Mouse (Mus musculus) yolk sac, embryonic 10.5 days (tissue): ENCODE results near the gene Pom121l2.

Experiments
- DNase-seq: peaks from one replicate; pipeline ENCODE4 v3.0.0-alpha.2; 2017; ENCODE audit warnings: low spot score

Pom121l2 gene

GRCm38 (mm10) chr13:21993957-21994738 is 13.2 kb downstream of the Pom121l2 start:
- DNase-seq = peak; percentile 88

DNA sequence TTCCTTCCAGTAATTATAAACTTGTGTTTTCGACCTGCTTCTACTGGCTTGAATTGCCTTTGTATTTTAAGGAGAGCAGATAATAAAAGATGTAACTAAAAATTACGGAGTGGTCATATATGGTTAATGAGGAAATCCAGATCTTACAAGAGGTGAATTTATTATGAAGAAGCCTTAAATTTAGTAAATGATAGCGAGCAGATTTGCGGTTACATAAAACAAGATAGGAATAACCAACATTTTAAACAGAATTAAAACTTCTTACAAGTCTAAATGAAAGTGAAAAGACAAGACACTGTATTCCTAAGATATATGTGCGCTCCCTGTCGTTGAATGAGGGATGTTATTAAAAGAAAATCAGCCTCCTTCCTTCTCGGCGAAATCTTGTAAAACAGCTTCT is 13.9 kb downstream of the Pom121l2 start:
- DNase-seq = no peak

DNA sequence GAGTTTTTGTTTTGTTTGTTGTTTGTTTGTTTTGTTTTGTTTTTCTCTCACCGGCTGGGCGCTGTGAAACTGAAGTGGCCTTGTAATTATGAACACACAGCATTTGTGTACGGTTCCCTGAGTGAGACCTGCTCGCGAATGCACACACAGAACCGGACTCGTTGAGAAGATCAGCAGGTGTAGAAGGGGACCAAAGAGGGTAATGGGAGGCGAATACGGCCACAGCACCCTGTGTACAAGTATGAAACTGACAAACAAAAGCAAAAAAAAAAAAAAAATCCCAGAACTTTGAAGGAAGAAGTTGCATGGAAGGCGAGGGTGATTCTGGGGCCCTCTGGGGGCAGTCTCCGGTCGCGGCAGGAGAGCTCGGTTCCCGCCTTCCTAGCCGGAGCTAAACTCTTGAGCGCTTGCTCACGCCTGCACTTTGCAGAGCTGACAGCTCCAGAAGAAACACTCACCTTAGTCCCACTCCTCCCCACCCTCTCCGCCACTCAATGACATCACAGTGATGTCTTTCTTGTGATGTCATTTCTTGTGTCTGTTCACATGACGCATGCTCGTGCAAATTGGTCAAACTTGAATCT is 14.4 kb downstream of the Pom121l2 start:
- DNase-seq = peak; percentile 77

GRCm38 (mm10) chr13:21996101-21996839 is 15.3 kb downstream of the Pom121l2 start:
- peak; percentile 79 for DNase-seq

DNA sequence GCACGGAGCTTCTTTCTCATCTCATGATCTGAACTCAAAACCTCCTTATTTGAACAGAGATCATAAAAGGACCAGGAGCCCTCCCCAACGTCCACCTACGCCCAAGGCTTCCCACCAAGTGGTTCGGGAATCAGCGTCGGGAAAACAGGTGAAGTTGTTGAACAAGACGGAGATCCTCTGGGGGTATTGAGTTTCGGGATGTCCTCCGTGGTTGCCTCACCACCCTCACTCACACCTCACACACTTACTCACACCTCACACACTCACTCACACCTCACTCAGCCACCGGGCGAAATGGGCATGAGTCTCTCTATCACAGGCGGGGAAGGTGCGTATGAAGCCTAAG is 15.8 kb downstream of the Pom121l2 start:
- no peak for DNase-seq

DNA sequence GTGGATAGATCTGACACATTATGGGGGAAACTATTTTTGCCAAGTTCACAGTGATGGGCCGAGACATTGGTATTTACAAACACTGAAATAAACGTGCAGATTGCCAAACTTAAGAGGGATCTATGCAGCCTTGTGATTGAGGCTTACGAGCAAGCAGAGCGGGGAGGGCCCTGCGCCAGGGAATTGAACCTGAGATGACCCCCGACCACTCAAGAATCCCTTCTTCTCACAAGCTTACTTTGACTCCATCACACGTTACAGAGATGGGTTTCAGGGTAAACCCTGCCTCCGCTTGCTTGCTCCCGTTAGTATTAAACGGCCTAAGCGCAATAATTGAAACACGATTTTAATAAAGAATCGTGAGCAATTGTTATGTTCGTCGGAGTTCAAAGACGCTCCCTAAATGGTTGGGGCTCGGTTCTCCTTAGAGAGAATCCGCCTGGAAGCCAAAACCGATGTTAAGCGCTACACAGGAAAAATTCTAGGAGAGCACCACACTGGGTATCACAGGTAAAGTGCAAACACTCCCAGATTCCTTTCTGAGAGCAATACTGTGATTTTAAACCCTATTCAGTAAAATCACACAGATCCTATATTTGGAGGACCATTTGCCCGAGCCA is 16.3 kb downstream of the Pom121l2 start:
- DNase-seq = no peak

DNA sequence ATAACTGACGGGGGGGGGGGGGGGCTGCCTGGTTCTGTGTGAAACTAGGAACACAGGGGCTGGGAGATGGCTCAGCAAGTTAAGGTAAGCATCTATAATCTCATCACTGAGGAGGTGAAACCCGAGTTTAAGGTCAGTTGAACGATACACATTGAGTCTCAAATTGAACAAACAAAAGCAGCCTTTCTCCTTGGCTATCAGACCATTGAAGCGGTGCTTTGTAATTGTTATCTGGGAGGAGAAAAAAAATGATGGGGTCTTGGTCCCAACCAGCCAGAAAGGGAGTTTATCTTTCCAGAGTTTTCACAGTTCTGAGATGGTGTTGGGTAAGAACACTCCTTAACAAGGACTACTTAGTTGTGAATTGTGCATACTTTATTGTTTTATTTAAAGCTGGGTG is 16.8 kb downstream of the Pom121l2 start:
- no peak for DNase-seq

DNA sequence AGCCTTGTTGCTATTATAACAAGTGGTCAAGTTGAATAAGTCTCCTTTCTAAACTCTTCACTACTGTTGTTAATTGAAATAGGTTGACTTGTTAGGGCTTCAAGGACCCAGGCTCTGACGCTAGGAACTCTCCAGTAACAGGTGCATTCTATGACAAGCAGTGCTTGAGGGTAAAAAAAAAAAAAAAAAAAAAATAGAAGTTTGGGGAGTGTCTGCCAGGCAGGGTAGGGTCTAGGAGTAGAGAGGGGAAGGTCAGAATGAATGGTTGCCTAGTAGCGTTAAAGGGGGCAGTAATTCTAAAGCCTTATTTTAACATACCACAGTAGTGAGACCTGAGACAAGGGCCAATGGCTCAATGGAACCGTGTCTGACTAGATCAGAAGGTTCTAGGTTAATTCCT is 17.4 kb downstream of the Pom121l2 start:
- DNase-seq = no peak

- no peak for DNase-seq
Observed at GRCm38 (mm10) chr13:21999147-21999546, 18.2 kb downstream of the Pom121l2 start.

- no peak for DNase-seq
Observed at GRCm38 (mm10) chr13:22001346-22001745, 20.4 kb downstream of the Pom121l2 start.

GRCm38 (mm10) chr13:22001823-22002222 is 20.8 kb downstream of the Pom121l2 start:
- no peak for DNase-seq

- DNase-seq = peak; percentile 88
Observed at GRCm38 (mm10) chr13:22005605-22006333, 24.8 kb downstream of the Pom121l2 start.

DNA sequence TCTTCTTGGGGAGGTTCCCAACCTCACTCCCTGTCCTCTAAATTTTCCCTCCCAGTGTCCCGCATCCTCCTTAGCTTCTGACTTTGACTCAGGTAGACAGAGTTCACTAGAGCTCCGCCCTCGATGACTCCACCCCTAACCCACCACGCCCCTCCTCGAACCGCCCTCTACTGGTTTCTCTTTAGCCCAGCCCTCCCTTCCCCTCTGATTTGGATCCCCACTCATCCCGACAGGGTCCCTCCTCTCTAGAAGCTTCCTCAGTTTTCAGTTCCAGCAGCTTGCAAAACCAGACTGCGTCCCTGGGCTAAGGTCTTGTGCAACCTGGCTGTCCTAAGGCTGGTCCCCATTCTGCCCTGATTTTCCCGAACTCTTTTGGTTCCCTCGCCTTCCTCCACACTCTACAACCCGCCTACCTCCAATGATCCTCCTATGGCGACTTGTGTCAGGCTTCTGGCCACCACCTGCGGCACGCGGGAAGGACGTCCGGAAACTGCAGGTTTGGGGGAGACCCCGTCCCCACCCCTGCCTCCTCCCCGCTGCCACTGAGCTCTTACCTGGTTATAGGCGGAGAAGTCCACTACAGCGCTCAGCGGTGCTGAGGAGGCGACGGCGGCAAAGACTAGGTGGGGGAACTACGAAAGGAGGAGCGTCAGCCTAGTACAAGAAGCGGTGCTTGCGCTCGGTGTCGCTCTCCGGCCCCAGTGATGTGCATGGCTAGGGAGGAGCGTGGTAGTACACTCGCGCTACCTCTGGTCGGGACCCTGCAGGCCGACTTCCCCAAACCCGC is 25.5 kb downstream of the Pom121l2 start:
- DNase-seq = peak; percentile 93

DNA sequence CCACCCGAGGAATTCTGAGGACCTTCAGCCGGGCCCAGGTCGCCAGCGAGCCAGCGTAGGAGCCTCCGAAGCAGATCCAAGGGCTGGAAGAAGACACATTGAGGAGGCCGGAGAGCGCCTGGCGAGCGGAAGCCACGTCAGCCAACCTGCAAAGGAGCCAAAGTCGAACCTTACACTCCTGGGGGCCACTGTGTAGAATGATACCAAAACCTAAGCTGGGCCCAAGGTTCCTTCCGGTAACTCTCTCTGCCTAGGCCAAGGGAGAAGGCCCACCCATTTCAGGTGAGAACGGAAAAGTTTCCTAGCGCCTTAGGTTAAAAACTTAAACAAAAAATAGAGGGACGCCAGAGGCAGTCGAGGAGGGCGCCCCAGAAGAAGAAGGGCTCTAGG is 26.1 kb downstream of the Pom121l2 start:
- no peak for DNase-seq

- DNase-seq = no peak
Observed at GRCm38 (mm10) chr13:22007872-22008271, 26.9 kb downstream of the Pom121l2 start.

- no peak for DNase-seq
Observed at GRCm38 (mm10) chr13:22008707-22009106, 27.7 kb downstream of the Pom121l2 start.

GRCm38 (mm10) chr13:22009642-22010041 is 28.6 kb downstream of the Pom121l2 start, which contains the start of gene Prss16:
Prss16 (minus strand) TSS chr13:22009742.
- no peak for DNase-seq

GRCm38 (mm10) chr13:22013716-22014115 is 32.7 kb downstream of the Pom121l2 start:
- no peak for DNase-seq

DNA sequence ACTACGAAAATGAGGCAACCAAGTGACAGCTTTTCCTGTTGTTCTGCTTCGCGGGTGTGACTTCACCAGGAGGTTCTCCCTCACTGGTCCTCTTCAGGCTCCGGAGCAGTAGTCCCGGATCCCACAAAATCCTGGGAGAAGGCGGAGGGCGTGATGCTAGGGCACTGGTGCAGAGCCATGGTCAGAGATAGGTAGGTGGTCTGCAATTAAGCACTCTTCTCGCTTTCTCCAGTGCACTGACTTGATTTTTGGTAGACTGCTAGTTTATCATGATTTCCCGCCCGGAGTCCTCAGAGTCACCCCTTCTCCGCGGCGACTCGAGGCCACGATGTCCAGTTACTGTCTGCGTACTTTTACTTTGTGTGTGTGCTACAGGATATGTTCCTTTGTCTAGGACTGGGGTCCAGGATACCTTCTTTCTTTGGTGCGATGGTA is 33.4 kb downstream of the Pom121l2 start:
- peak; percentile 9 for DNase-seq

DNA sequence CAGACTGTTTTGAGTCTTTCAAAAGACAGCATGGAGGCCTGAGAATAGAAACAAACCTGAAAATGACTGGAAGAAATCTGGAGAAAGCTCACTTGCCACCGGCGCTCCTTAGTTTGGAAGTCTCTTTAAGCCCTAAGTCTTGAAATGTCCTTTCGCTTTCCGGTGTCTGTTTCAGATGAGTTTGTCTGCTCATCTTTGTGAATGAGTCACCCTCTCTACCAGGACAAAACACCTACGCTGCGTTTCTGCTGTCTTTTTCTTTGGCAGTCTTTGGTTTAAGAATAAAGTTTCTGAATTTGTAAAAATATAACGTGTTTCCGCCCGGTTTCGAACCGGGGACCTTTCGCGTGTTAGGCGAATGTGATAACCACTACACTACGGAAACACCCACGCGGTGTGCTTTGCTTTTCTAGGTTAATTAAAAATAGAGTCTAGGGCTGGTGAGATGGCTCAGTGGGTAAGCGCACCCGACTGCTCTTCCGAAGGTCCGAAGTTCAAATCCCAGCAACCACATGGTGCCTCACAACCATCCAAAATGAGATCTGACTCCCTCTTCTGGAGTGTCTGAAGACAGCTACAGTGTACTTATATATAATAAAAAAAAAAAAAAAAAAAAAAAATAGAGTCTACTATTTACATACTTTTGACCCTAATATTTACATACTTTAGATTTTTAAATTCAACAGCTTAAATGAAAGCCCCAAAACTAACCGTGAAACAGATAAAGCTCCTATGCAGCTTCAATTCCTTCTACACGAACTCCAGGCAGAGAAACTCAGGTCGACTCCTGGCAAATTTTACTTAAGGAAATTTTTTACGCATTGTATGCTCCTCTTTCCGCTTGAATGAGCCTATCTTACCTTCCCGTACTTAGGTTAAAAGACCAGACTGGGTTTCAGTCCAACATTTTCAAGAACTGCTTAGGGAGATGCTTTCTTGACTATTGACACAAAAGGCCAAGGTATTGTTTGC is 34.8 kb downstream of the Pom121l2 start:
- DNase-seq = peak; percentile 93
